Mouse (Mus musculus) MEL (cell line): ENCODE results near the gene Gstp2.

Experiments
- CHD2 ChIP-seq: IDR thresholded peaks from 2 replicates; pipeline ENCODE4 v1.6.1; 2011; ENCODE audit warnings: low read length, improper control_type of control experiment
- CTCF ChIP-seq, 3 experiments: IDR thresholded peaks in 2 of 3; conservative IDR thresholded peaks in 1 of 3; 2 replicates each; pipeline ENCODE4 v1.5.1; 2011 to 2012; ENCODE audit warnings: low read length in 3 of 3, low read depth in 2 of 3, mild to moderate bottlenecking in 2 of 3, improper control_type of control experiment in 1 of 3, inconsistent platforms in 1 of 3, mixed read lengths in 1 of 3, moderate library complexity in 1 of 3; ENCODE audit not compliant: control insufficient read depth in 1 of 3, insufficient read depth in 1 of 3, poor library complexity in 1 of 3, severe bottlenecking in 1 of 3
- ELF1 ChIP-seq: IDR thresholded peaks from 2 replicates; pipeline ENCODE4 v1.6.1; 2014; ENCODE audit warnings: low read depth, mild to moderate bottlenecking, inconsistent platforms, low read length, improper control_type of control experiment, moderate library complexity
- EP300 ChIP-seq, 2 experiments: IDR thresholded peaks; 2 replicates each; pipeline ENCODE4 v1.6.1; 2011; ENCODE audit warnings: improper control_type of control experiment in 2 of 2, low read length in 2 of 2, low read depth in 1 of 2, mild to moderate bottlenecking in 1 of 2
- GABPA ChIP-seq: IDR thresholded peaks from 2 replicates; pipeline ENCODE4 v1.6.1; 2012; ENCODE audit warnings: low read depth, mild to moderate bottlenecking, inconsistent platforms, low read length, improper control_type of control experiment, moderate library complexity
- KAT2A ChIP-seq: conservative IDR thresholded peaks from 2 replicates; pipeline ENCODE4 v1.6.1; 2012; ENCODE audit warnings: low read depth, low read length, improper control_type of control experiment, inconsistent platforms
- MAX ChIP-seq: IDR thresholded peaks from 2 replicates; pipeline ENCODE4 v1.6.1; 2011; ENCODE audit warnings: low read length, improper control_type of control experiment
- MAZ ChIP-seq: IDR thresholded peaks from 2 replicates; pipeline ENCODE4 v1.6.1; 2012; ENCODE audit warnings: low read depth, mild to moderate bottlenecking, inconsistent platforms, low read length, improper control_type of control experiment
- POLR2A ChIP-seq, 2 experiments: IDR thresholded peaks; 2 replicates each; pipeline ENCODE4 v1.6.1; 2011 to 2012; ENCODE audit warnings: low read length in 2 of 2, mild to moderate bottlenecking in 2 of 2, control low read depth in 1 of 2, improper control_type of control experiment in 1 of 2, low read depth in 1 of 2, moderate library complexity in 1 of 2; ENCODE audit not compliant: control insufficient read depth in 1 of 2, insufficient read depth in 1 of 2, poor library complexity in 1 of 2
- POLR2AphosphoS5 ChIP-seq: IDR thresholded peaks from 2 replicates; pipeline ENCODE4 v1.6.1; 2012; ENCODE audit warnings: low read depth, borderline replicate concordance, mild to moderate bottlenecking, inconsistent platforms, low read length, moderate library complexity, mixed read lengths
- RCOR1 ChIP-seq: IDR thresholded peaks from 2 replicates; pipeline ENCODE4 v1.6.1; 2012; ENCODE audit warnings: low read depth, mild to moderate bottlenecking, inconsistent platforms, low read length, improper control_type of control experiment
- TAL1 ChIP-seq: IDR thresholded peaks from 2 replicates; pipeline ENCODE4 v1.6.1; 2012; ENCODE audit warnings: mild to moderate bottlenecking, inconsistent platforms, low read length, moderate library complexity, mixed read lengths
- USF1 ChIP-seq: IDR thresholded peaks from 2 replicates; pipeline ENCODE4 v1.6.1; 2014; ENCODE audit warnings: low read depth, mild to moderate bottlenecking, inconsistent platforms, low read length, improper control_type of control experiment, moderate library complexity
- ZNF384 ChIP-seq: IDR thresholded peaks from 2 replicates; pipeline ENCODE4 v1.6.1; 2012; ENCODE audit warnings: low read depth, mild to moderate bottlenecking, inconsistent platforms, low read length, improper control_type of control experiment

DNA sequence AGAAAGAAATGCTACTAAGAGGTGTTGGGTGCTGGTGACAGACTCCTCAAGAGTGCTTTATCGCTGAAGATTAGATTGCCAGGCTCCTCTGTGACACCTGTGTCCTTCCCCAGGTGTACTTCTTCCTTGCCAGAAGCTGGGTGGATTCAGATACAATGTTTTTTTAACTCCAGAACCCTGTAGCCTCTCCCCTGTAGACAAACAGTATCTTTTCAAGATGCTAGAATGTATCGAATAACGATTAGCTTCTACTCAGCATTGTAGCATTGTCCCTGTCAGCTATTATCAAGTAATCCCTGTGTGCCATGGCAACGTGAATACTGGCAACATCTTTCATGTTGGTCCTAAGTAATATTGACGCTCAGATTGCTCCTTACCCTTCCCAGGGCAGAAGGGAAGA lies 12.1 kb downstream of the Gstp2 start:
- TF ChIP-seq ELF1 (no peak), CTCF (IDR thresholded peaks at IDR 0.05 in 2 of 3, conservative IDR thresholded peaks at IDR 0.05 in 1 of 3; ENCODE audit: control insufficient read depth in 1 of 3, insufficient read depth in 1 of 3, low read depth in 2 of 3, low read length in 3 of 3, poor library complexity in 1 of 3, severe bottlenecking in 1 of 3) (no peak), MAZ (no peak), POLR2A (IDR thresholded peaks at IDR 0.05; ENCODE audit: control insufficient read depth in 1 of 2, insufficient read depth in 1 of 2, low read depth in 1 of 2, low read length in 2 of 2, poor library complexity in 1 of 2) (no peak), USF1 (no peak), CHD2 (no peak), RCOR1 (no peak), ZNF384 (no peak), POLR2AphosphoS5 (no peak), MAX (no peak), EP300 (IDR thresholded peaks at IDR 0.05; ENCODE audit: low read depth in 1 of 2, low read length in 2 of 2) (no peak), GABPA (no peak), KAT2A (no peak), TAL1 (no peak)
